Mouse (Mus musculus) liver, embryonic 15.5 days (tissue): Measurements from ENCODE around the gene Ccdc92b. TPM values are rescaled to one million over a fixed set of nuclear protein-coding genes. Genes with fewer than 3 reads are reported as not detected.

Experiments used
- ATAC-seq: fragments of 200-750 bp; cut with Nextera tagmentation; 2 replicates; pipeline ENCODE4 v1.8.0; 2017; ENCODE audit warnings: moderate number of reproducible peaks, mild to moderate bottlenecking, moderate library complexity; ENCODE audit not compliant: insufficient read depth
- H3K27ac ChIP-seq: fragments of 300-500 bp; sonication (generic); replicated peaks from 2 replicates; pipeline ENCODE4 v1.5.1; 2015; ENCODE audit warnings: mild to moderate bottlenecking, inconsistent platforms
- H3K27me3 ChIP-seq: fragments of 300-500 bp; sonication (generic); 2 replicates; pipeline ENCODE4 v1.6.1; 2015; ENCODE audit warnings: mild to moderate bottlenecking, inconsistent platforms
- H3K36me3 ChIP-seq: fragments of 300-500 bp; sonication (generic); replicated peaks from 2 replicates; pipeline ENCODE4 v1.6.1; 2015; ENCODE audit warnings: moderate library complexity, mild to moderate bottlenecking, inconsistent platforms
- H3K4me1 ChIP-seq: fragments of 300-500 bp; sonication (generic); replicated peaks from 2 replicates; pipeline ENCODE4 v1.6.1; 2015; ENCODE audit warnings: inconsistent platforms
- H3K4me2 ChIP-seq: fragments of 300-500 bp; sonication (generic); 2 replicates; pipeline ENCODE4 v1.6.1; 2015; ENCODE audit warnings: moderate library complexity, mild to moderate bottlenecking, inconsistent platforms
- H3K4me3 ChIP-seq: fragments of 300-500 bp; sonication (generic); replicated peaks from 2 replicates; pipeline ENCODE4 v1.5.1; 2015; ENCODE audit warnings: mild to moderate bottlenecking, inconsistent platforms
- H3K9ac ChIP-seq: fragments of 300-500 bp; sonication (generic); 2 replicates; pipeline ENCODE4 v1.6.1; 2015; ENCODE audit warnings: moderate library complexity, mild to moderate bottlenecking, inconsistent platforms
- H3K9me3 ChIP-seq: fragments of 300-500 bp; sonication (generic); replicated peaks from 2 replicates; pipeline ENCODE4 v1.6.1; 2016; ENCODE audit warnings: inconsistent platforms
- WGBS: fragments of 180-500 bp; shearing (Covaris S2); methylation state at CpG from one replicate; pipeline ENCODE4 v1.1.7; 2015; ENCODE audit warnings: mixed read lengths; ENCODE audit not compliant: insufficient replicate concordance; 5-methylcytosine and 5-hydroxymethylcytosine counted together
- polyA plus RNA-seq: library from polyadenylated mRNA; unstranded; fragments of >200 nt; fragmentation: Nextera tagmentation; extraction: Ambion mirVana; gene quantifications from 2 replicates; pipeline ENCODE4 v1.2.1, GENCODE M21; 2015

The Ccdc92b gene
- polyA plus RNA-seq, 1 experiment from 2014 or later = 13.7 TPM

GRCm38 (mm10) chr11:74637971-74638790, 18.8 kb downstream of the Ccdc92b start:
- Histone ChIP-seq H3K9ac (peak overlapping the region; percentile 43; the same call in 1 of the 2 replicates), H3K27me3 (peaks cover 77% of the 10 kb centered on the region), H3K4me2 (peak overlapping the region; percentile 73), H3K9me3 (no peaks in the 10 kb centered on the region), H3K36me3 (peaks cover 55% of the 10 kb centered on the region), H3K27ac (peak overlapping the region; percentile 51), H3K4me1 (peaks cover 22% of the 10 kb centered on the region), H3K4me3 (peak overlapping the region; percentile 64)
- peak; percentile 73 for ATAC-seq
- WGBS = under 1% methylated on average over 86 of the region's 86 CpGs

GRCm38 (mm10) chr11:74638791-74639411, 19.5 kb downstream of the Ccdc92b start:
- no peak for ATAC-seq
- Histone ChIP-seq H3K9ac (peak overlapping the region; percentile 43; the same call in 1 of the 2 replicates), H3K27me3 (peaks cover 77% of the 10 kb centered on the region), H3K36me3 (peaks cover 48% of the 10 kb centered on the region), H3K4me2 (peak overlapping the region; percentile 73), H3K4me3 (peak overlapping the region; percentile 64), H3K4me1 (peaks cover 22% of the 10 kb centered on the region), H3K27ac (no peak overlapping the region), H3K9me3 (no peaks in the 10 kb centered on the region)
- 21% methylated on average over 9 of the region's 9 CpGs for WGBS

GRCm38 (mm10) chr11:74639628-74640027, 20.2 kb downstream of the Ccdc92b start:
- no peak overlapping the region for H3K9ac ChIP-seq
- no peaks in the 10 kb centered on the region for H3K9me3 ChIP-seq
- peaks cover 76% of the 10 kb centered on the region for H3K27me3 ChIP-seq
- H3K27ac ChIP-seq = no peak overlapping the region
- WGBS = 50% methylated on average over 1 of the region's 1 CpGs
- H3K36me3 ChIP-seq = peaks cover 43% of the 10 kb centered on the region
- peaks cover 22% of the 10 kb centered on the region for H3K4me1 ChIP-seq
- H3K4me3 ChIP-seq = no peak overlapping the region
- ATAC-seq = no peak
- H3K4me2 ChIP-seq = no peak overlapping the region

- Histone ChIP-seq H3K27me3 (no peaks in the 10 kb centered on the region; the same call in 1 of the 2 replicates), H3K9ac (no peak overlapping the region), H3K4me1 (peaks cover 52% of the 10 kb centered on the region), H3K9me3 (no peaks in the 10 kb centered on the region), H3K27ac (peak overlapping the region; percentile 88; the same call in 1 of the 2 replicates), H3K36me3 (no peaks in the 10 kb centered on the region; the same call in 1 of the 2 replicates), H3K4me2 (peak overlapping the region; percentile 96), H3K4me3 (no peak overlapping the region)
- no peak for ATAC-seq
- 63% methylated on average over 1 of the region's 1 CpGs for WGBS
These were observed 28.6 kb downstream of the Ccdc92b start for GRCm38 (mm10) chr11:74647966-74648365.

- Histone ChIP-seq H3K4me3 (peak overlapping the region; percentile 89), H3K9ac (peak overlapping the region; percentile 74), H3K9me3 (no peaks in the 10 kb centered on the region), H3K27ac (peak overlapping the region; percentile 88), H3K27me3 (no peaks in the 10 kb centered on the region; the same call in 1 of the 2 replicates), H3K36me3 (peaks cover 6% of the 10 kb centered on the region; the same call in 1 of the 2 replicates), H3K4me2 (peak overlapping the region; percentile 96), H3K4me1 (peaks cover 59% of the 10 kb centered on the region)
- 4% methylated on average over 1 of the region's 1 CpGs for WGBS
- peak; percentile 30; the same call in 1 of the 2 replicates for ATAC-seq
These were observed 29.3 kb downstream of the Ccdc92b start for GRCm38 (mm10) chr11:74648676-74649075.

GRCm38 (mm10) chr11:74649095-74649646, 29.8 kb downstream of the Ccdc92b start, which contains the start of gene Cluh:
Gene Cluh, plus strand, starts transcription at chr11:74649495.
- peak within 1 kb of the TSS; percentile 96 for H3K4me2 ChIP-seq
- peak; percentile 90 for ATAC-seq
- under 1% methylated on average over 58 of the region's 58 CpGs for WGBS
- no peaks in the 10 kb centered on the region for H3K9me3 ChIP-seq
- peak within 1 kb of the TSS; percentile 89 for H3K4me3 ChIP-seq
- H3K4me1 ChIP-seq = peaks cover 64% of the 10 kb centered on the region
- no peaks in the 10 kb centered on the region; the same call in 1 of the 2 replicates for H3K27me3 ChIP-seq
- peaks cover 10% of the 10 kb centered on the region; the same call in 1 of the 2 replicates for H3K36me3 ChIP-seq
- peak within 1 kb of the TSS; percentile 88 for H3K27ac ChIP-seq
- H3K9ac ChIP-seq = peak within 1 kb of the TSS; percentile 74

GRCm38 (mm10) chr11:74649647-74650551, 30.5 kb downstream of the Ccdc92b start:
- Histone ChIP-seq H3K27me3 (no peaks in the 10 kb centered on the region), H3K27ac (peak overlapping the region; percentile 88), H3K4me2 (peak overlapping the region; percentile 96), H3K36me3 (peaks cover 10% of the 10 kb centered on the region; the same call in 1 of the 2 replicates), H3K4me3 (peak overlapping the region; percentile 89), H3K4me1 (peaks cover 67% of the 10 kb centered on the region), H3K9ac (peak overlapping the region; percentile 74), H3K9me3 (no peaks in the 10 kb centered on the region)
- ATAC-seq = peak; percentile 51
- under 1% methylated on average over 51 of the region's 53 CpGs for WGBS

GRCm38 (mm10) chr11:74650576-74651100, 31.2 kb downstream of the Ccdc92b start:
- H3K4me2 ChIP-seq = peak overlapping the region; percentile 96
- H3K4me3 ChIP-seq = peak overlapping the region; percentile 89
- H3K9me3 ChIP-seq = no peaks in the 10 kb centered on the region
- peak overlapping the region; percentile 88 for H3K27ac ChIP-seq
- no peak overlapping the region for H3K9ac ChIP-seq
- ATAC-seq = no peak
- no peaks in the 10 kb centered on the region for H3K27me3 ChIP-seq
- 44% methylated on average over 4 of the region's 4 CpGs for WGBS
- H3K36me3 ChIP-seq = peaks cover 10% of the 10 kb centered on the region; the same call in 1 of the 2 replicates
- peaks cover 71% of the 10 kb centered on the region for H3K4me1 ChIP-seq

- 73% methylated on average over 4 of the region's 4 CpGs for WGBS
These were observed 33.4 kb downstream of the Ccdc92b start for GRCm38 (mm10) chr11:74652791-74653191.

GRCm38 (mm10) chr11:74653385-74653784, 34.0 kb downstream of the Ccdc92b start:
- Histone ChIP-seq H3K4me1 (peaks cover 62% of the 10 kb centered on the region), H3K4me2 (peak overlapping the region; percentile 96), H3K4me3 (no peak overlapping the region), H3K27me3 (no peaks in the 10 kb centered on the region), H3K9ac (no peak overlapping the region), H3K9me3 (no peaks in the 10 kb centered on the region), H3K36me3 (peaks cover 36% of the 10 kb centered on the region), H3K27ac (no peak overlapping the region)
- 63% methylated on average over 6 of the region's 6 CpGs for WGBS
- no peak for ATAC-seq

More at GRCm38 (mm10) chr11:74652791-74653191, 33.4 kb downstream of the Ccdc92b start:
- H3K9me3 ChIP-seq = no peaks in the 10 kb centered on the region
- no peak overlapping the region for H3K4me3 ChIP-seq
- ATAC-seq = no peak
- no peaks in the 10 kb centered on the region for H3K27me3 ChIP-seq
- peaks cover 68% of the 10 kb centered on the region for H3K4me1 ChIP-seq
- H3K9ac ChIP-seq = no peak overlapping the region
- no peak overlapping the region for H3K27ac ChIP-seq
- H3K4me2 ChIP-seq = peak overlapping the region; percentile 96
- H3K36me3 ChIP-seq = peaks cover 30% of the 10 kb centered on the region
